Mouse (Mus musculus) ovary, postnatal 14 days (tissue): ENCODE measurements around the gene Far2.
"Not testable (repeated sequence)": the region's sequence is repeated elsewhere in the genome, so short reads cannot be mapped to it uniquely, and the experiment has no call there.

Experiments
- DNase-seq: peaks from one replicate; pipeline ENCODE4 v3.0.0; 2022; ENCODE audit warnings: low spot score

The Far2 gene

DNA sequence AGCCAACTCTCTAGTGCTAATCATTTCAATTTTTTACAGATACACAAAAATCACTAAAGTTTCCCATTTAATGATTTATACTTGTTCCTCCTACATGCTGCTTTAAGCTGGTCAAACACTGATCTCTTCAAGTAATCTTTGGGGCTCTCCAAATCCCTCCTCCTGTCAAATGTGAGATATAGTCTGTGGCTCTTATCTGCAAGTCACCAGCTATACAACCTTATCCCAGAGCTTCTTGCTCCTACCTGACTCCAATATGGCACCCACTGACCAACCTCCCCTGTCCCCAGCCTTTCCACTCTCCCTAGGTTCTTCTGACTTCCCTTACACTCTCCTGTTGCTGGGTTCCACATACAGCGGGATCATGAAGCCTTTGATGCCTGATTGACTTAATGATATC, 70.6 kb downstream of the Far2 start:
- no peak for DNase-seq

DNA sequence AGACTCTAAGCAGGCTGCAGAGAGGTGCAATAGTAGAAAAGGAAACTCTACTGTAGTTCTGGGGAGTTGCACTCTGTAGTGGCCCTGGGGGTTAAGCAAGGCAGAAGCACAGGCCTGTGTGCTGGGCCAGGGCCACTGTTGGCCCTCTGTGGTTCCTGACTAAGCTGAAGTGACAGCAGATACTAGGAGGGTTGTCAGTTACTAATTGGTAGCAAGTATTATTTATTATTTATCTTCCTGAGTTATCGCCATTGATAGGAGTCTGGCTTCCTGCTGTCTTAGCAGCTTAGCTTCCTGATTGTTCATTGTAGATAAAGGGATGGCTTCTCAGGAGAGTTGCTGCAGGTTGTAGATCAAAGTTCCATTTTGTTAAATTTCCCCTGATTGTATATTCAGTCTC, 73.6 kb downstream of the Far2 start:
- no peak for DNase-seq

DNA sequence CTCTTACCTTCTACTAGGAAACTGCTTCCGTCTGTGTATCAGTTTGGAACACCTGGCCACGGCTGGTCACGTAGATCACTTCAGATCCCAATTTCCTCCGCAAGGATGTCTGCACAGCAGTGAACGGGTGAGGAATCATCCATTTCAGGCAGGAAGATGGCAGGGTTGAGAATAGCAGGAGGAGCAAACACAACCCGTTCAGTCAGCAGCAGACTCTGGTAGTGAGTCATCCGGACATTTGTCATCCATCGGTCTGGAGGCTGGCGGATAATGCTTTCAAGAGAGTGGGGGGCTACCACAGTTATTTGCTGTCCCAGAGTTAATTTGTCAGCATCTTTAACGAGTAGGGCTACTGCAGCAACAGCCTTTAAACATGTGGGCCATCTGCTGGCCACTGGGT, 79.8 kb downstream of the Far2 start:
- DNase-seq = not testable (repeated sequence)

DNA sequence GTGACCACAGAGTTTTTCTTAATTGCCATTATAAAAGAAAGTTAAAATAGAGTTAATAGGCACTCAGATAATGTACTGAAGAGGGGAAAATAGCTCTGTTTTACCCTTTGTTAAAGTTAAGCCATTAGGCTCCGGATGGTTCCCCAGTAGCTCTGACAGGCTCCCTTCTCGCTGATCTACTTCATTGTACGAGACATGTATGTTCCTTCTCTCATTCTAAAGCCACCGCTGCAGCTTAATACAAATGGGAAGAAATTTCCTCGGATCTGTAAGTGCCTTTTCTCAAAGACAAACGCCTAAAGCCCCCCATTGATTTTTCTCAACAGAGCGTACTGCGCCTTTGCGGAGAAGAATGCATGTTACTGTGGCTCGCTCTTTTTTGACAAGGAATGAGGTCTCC, 85.3 kb downstream of the Far2 start:
- DNase-seq = no peak

DNA sequence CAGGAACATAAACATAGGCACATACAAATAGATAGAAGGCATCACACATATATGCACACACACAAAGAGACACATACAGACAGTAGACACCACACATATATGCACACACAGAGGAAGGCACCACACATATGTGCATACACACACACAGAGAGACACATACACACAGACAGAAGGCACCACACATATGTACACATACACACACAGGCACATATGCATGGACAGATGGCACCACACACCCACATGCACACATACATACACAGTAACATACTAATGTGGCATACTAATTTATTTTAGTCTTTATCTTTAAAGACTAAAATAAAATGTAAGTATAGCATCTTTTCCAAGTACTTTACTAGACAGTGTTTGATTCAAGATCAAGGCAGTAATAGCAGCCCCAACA, 86.5 kb downstream of the Far2 start:
- no peak for DNase-seq

DNA sequence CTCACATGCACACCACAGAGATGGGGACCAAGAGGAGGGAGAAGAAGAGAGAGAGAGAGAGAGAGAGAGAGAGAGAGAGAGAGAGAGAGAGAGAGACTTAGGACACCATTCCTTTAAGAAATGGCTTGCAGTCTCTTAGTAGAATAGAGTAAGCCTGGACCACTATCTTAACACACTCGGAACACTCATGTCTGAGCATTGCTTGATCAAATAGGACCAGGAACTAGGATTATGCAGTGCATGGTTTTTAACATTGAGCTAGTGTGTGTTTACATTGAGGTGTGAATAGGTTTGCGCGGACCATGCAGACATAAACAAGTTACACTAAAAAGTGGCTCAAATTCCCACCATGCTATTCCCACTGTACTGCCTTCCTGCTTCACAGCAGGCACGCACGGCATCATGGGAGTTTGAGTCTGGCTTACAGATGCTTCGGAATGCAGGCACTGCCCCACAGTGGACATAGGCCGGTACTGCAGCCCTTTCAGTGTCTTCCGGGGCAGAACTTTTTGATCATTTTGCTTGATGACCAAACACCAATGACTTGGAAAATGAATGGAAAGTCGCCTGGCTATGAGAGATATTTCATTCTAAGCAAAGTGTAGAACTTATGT, 88.8 kb downstream of the Far2 start:
- peak; percentile 69 for DNase-seq

DNA sequence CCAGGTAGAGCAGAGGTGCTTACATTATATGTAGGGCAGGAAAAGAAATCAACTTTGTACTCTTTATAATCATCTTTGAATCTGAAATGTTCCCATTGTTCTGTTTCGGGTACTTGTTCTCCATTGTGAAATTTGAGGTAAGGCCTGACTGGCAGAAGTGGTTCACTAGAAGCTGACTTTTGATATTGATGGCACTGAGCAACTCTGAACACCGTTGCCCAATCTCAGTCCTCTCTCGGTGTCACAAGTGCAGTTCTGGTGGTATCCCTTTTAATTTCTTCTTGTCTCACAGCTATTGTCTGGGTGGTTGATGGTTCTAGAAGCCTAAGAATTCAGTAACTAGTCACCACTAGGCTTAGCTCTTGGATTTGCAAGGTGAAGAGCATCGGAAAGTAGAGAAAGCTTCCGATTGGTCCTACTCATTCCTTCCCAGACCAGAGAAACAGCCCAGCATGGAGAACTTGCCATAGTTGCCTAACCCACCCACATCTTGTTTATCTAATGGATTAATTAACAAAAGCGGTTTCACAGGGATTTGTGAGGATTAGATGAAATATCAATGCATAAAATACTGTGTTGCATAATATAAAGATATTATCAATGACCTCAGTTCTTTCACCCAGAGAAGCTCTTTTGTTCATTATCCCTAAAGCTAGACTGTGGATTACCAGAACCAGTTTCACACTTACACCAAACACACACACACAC, 92.4 kb downstream of the Far2 start:
- DNase-seq = no peak

DNA sequence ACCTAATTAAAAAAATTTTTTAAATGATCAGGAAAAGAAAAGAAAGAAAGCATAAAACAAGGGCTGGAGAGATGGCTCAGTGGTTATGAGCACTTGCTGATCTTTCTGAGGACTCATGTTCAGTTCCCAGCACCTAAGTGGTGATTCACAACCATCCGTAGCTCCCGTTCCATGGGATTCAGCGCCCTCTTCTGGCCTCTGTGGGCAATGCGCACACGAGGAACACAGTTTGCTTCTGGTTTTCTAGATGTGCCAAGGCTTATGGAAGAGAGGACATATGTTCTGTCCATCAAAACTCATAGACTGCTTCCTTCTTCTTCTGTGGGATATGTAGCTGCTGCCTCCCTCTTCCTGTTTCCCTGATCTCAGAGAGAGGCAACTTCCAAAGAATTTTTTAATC, 94.8 kb downstream of the Far2 start:
- DNase-seq = no peak

DNA sequence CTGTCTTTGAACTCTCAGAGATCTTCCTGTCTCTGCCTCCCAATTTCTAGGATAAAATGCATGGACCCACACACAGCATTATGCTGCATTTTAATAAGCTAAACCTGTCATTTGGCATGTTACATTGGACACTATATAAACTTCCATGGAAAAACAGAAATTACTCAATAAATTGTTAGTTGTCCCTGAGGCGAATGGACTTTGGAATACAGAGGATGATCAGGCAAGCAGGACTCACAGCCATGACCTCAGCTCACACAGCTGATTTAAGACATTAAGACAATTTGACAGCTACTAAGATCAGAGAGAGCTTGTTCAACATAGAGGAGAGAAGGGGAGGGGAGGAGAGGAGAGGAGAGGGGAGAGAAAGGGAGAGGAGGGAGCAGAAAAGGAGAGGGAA, 95.4 kb downstream of the Far2 start:
- no peak for DNase-seq

DNA sequence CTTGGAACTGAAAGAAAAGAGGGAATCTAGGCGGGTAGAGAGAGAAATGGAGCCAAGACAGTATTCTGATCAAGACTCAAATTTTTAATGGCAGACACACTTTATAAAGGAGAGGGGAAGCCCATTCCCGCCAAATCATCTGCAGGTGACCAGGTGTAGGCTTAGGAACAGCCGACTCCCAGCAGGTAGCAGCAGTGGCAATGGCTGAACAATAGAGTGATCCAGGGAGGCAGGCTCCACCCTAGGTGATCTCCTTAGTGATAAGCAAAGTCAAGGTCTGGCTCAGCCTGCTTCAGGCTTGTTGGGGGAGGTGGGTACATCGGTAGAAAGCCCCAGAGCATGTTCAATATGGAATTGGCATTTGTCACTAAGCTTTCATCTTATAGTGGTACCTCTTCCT, 105.2 kb downstream of the Far2 start:
- DNase-seq = not testable (repeated sequence)

DNA sequence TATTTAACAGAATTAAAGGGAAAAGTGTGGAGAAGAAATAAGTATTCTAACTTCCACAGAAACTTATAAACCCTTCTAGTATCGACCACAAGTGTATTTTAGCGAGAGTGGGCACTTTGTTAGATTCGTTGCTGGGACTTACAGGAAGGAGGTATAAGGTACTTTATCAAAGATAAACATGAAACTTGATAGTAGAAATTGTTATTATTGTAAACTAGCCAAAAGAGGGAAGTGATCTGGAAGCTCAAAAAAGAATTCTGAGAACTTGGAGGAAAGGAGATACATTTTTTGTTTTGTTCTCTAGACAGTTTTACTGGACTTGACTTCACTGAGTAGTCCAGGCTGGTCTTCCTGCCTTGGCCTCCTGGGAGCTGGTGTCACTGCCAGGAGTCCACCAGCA, 125.8 kb downstream of the Far2 start:
- DNase-seq = no peak

DNA sequence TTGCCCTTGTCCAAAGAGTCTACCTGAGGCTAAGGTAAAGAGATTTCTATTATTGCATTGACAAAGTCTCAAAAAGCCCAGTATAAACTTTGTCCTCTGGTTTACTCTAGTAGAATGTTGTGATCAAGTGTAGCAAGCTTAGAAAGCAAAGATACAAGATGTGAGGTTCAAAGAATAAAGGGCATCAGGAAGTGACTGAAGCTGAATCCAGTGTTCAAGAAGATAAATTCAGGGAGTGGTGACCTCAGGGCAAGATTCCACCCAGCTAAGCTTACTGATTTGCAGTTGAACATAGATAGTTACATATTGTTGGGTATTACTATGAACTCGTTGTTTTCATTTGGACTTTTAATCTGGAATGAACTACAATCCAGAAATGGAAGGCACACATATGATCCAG, 138.6 kb downstream of the Far2 start:
- no peak for DNase-seq

DNA sequence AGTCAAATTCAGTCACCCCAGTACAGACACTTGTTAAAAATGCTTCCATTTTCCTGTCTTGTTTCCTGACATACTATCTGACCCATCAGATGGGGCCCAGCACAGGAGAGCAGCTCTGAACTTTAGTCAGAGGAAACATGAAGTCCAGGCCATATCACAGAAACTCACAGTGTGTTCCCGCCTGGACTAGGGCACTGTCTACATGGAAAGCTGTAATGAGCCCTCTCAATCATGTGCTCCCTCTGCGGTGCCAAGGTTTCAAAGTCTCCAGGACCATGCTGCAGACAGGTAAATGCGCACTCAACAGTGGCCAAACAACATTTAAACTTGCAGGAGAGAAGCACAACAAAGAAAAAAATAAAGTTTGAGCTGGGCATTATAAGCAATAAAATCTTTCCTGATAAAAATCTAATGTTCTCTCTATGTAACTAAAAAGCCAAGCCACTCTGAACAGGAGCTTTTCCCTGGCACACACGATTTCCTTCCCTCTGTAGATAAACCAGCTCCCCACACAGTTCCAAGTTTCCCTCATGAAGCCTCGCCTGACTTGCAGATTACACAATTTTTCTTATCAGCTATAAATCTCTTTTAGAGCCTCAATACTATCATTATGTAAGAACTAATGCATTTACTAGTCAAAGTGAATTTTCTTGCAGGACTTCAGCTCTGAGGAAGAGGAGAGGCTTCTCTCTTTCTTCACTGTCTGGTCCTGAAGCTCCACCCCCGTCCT, 147.1 kb downstream of the Far2 start:
- no peak for DNase-seq

DNA sequence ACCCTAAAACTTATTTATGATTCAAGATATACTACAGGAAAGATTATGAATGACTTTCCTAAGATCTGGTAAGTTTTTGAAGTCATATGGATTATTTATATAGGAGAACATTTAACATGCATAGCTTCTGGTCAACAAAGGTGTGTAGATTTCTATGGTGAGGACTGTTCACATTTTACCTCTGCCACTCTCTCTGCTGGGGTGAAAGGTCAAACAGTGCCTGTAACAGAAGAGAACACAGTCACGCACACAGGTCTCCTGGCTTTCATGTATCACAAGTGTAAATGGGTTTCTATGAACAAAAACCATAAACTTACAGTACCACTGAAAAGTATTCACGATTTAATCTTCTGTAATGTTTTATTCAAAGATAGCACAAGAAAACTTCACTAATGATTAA, 152.1 kb downstream of the Far2 start:
- no peak for DNase-seq

DNA sequence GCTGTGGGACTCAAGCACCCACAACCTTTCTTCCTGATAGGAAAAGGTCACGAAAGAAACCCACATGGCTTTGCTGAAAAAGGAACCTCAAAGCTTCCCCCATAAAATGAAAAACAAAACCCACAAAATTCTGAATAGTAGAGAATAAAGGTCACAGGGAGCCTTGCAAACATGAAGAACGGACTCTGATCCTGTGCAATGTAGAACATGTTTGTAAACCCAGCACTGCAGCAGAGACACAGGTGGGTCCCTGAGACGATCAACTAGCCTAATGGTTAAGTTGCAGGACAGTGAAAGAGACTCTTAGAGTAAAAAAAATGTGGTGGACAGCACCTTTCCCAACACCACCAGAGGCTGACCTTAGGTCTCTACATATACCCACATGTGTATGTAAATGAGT, 152.7 kb downstream of the Far2 start:
- DNase-seq = no peak

DNA sequence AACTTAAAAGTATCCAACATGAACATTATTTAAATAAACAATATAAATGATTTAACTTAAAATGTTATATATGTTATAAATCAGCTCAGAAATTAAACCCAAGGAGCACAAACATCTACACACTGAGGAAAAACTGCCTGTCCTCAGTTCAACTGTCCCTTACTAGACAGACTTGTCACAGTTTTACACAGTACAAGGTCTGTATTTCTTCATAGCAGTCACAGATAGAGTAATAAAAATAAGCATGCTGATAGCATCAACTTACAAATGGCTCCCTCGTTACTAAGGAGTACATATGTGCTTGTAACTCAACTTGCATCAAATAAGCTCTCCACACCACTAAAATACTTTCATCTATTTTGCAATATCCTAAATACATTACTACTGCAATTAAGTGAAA, 158.1 kb downstream of the Far2 start:
- no peak for DNase-seq

DNA sequence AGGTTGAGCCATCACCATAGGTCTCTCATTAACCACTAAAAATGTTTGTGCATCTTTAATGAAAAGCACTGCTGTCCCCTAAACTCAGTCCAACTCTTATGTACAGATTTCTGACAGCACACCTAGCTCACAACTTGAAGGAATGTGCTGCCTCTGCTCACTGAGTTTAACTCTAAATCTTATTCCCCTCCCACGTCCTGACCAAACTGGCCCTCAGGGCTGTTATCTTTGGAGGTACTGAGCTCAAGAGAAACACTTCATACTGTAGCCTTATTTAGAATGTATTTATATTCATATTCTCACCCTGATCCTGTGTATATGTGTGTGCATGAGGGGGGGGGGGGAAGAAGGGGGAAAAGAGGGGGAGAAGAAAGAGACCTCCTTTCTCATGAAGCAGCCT, 160.5 kb downstream of the Far2 start:
- no peak for DNase-seq

DNA sequence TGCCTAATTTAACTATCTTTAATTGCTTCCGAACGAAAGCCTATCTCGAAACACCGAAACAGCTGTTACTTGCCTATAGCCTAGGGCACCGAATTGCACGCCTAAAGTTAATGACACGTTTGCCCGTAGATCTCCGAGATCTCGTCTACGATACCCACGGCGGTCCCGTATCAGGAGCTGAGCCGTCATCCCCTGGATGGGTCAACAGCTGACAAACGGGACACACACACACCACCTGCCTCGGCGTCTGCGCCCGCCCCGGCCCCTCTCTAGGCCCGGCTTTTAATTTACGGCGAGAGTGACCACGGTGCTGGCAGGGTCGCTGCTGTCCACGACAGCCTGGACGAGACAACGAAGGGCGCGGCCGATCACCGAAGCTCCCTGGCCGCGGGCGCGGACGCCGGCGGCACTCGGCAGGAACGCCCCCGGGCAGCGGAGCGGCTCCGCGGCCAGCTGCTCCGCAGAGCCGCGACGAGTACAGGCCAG, 164.4 kb downstream of the Far2 start:
- DNase-seq = no peak

DNA sequence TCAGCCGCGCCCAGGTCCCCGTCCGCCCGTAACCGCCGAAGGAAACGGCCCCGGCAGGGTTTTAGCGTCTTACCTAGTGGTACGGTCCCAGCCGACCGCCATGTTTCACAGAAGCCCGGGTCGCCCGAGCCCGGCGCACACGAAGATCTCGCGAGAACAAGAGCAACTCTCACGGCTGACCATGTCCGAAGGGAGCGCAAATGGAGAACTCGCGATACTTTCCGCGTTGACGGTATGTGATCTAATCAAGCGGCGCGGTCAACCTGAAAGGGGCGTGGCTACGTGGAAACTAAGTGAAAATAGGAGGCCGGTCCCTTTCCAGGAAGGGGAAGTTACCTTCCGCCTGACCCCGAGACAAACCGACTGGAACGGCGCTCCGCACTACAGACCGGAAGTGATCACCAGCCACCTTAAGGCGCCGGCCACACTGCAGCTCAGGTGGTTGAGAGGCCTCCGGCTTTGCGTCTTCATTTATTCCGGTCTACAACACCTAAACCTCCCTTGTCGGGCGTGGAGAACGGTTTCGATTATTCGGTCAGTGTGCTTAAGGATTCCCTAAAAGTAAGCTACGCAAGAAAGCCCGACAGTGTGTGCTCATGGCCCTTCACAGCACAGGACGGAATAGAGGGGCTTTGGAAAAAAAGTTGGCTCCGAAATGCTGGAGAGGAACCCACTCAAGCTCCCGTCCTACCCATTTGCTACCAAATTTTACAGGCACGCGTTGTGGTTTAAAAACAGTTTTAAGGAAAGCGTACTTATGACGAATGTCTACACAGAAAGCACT, 165.0 kb downstream of the Far2 start, which contains the start of gene Ergic2:
TSS of gene Ergic2 (minus strand) at position 478 of the 784 bp plus-strand sequence.
- DNase-seq = peak; percentile 93

DNA sequence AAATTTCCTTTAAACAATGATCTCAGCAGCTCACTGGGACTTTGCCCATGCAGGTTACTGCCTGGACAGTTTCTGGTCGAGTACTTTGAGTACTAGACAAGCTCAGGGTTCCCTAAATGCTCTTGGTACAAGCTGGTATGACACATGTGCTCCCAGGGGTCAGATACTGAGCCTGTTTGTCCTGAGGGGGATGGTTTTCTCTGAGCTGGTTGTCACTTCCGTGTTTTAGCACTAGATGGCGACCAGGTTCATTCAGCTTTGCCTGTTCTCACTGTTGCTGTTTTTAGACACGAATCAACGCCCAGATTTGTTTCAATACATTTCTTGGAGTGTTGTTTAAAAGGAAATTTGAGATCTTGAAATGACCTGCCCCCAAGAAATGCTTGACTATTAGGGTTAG, 167.7 kb downstream of the Far2 start:
- DNase-seq = peak; percentile 22

DNA sequence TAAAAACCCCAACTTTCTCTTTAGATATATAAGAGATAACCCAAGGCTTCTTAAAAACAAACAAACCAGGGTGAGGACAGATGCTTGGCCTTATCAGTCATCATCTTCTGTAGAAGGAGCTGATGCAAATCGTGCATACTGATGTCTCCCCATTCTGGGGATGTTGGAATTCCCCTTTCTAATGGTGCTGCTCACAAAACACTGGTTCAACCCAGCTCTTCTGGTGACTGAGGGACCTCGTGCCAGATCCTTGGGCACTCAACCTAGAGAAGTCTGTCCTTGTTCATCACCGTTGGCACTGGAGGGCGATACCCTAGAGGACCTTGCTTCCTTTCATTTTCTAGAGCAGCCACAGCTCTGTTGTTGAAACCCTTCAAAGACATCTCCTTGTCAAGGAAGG, 169.7 kb downstream of the Far2 start:
- no peak for DNase-seq
